Mouse (Mus musculus) MEL-GATA-1-ER (cell line): ENCODE data around the gene Sdhaf2.

Experiments used
- DNase-seq: peaks from one replicate; pipeline ENCODE4 v3.0.0-alpha.2; 2012; ENCODE audit warnings: low read depth; ENCODE audit errors: extremely low read depth

Sdhaf2 gene

DNA sequence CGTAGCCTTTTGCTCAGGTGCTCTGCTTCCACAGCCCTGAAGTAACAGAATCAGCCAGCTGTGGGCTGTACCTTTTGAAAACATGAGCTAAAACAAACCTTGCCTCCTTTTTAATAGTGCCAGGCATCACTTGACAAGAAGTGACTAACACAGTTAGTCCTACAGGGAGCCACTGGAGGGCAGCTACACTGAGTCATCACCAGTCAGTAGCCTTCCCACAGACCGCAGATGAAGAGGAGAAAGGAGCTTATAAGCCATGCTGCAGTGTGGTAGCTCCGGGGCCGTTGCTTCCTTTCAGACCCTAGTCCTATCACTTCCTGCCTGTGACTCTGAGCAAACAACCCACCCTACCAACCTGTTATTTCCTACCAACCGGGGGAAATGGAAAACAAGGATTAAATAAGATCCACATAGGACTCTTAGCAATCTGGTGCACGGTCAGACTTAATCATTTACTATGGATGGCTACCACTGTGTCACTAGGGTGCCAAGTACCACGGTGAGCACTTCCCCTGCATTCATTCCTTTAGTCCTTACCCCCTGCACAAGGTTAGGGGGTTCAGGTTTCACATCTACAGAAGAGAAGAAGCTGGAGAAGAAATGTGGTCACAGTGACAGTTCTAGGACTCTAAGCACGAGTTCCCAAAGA lies 28.3 kb downstream of the Sdhaf2 start:
- no peak for DNase-seq

DNA sequence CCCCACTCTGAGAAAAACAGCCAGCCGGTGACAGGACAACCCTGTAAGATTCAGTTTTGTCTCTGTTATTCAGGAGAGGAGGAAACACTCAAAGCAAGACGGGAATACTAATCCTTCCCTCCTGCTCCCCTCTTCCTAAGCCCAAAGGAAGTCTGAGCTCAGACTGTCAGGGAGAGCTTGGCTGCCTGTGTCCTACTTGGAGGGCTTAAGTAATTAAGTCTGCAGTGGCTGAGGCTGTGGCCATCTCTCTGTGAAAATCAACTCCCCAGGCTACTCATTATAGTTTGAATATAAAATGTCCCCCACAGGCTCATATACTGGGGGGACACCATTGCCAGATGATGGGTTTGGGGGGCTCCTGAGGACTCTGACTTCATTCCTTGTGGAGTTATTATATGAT lies 29.0 kb downstream of the Sdhaf2 start:
- no peak for DNase-seq

GRCm38 (mm10) chr19:10495670-10496069 lies 30.3 kb downstream of the Sdhaf2 start:
- DNase-seq = no peak

- DNase-seq = no peak
Observed at GRCm38 (mm10) chr19:10486264-10486738, 39.6 kb downstream of the Sdhaf2 start.

- no peak for DNase-seq
Observed at GRCm38 (mm10) chr19:10482703-10483102, 43.2 kb downstream of the Sdhaf2 start, which contains the start of gene Ppp1r32. Gene Ppp1r32 (minus strand): TSS chr19:10482928.

DNA sequence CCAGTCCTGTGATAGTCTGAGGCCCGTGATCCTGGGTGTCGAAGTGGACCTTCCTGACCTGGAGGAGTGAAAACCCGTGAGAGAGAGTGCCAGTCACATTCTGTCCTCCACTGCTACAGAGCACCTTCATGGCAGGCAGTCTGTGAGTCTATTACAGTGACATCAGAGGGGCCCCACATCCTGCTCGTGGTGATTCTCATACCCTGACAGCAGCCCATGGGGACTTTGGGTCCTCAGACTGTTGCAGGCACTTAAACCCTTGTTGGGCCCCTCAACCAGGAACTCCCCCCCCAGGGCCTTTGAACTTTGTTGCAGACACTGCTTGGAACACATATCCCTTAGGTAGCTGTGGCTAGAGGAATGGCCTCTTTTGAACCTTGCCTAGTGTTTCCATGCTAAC lies 46.4 kb downstream of the Sdhaf2 start:
- DNase-seq = no peak

- DNase-seq = no peak
Observed at GRCm38 (mm10) chr19:10473779-10474178, 52.2 kb downstream of the Sdhaf2 start.

GRCm38 (mm10) chr19:10472958-10473357 lies 53.0 kb downstream of the Sdhaf2 start:
- DNase-seq = no peak

GRCm38 (mm10) chr19:10469171-10469658 lies 56.7 kb downstream of the Sdhaf2 start:
- DNase-seq = no peak

DNA sequence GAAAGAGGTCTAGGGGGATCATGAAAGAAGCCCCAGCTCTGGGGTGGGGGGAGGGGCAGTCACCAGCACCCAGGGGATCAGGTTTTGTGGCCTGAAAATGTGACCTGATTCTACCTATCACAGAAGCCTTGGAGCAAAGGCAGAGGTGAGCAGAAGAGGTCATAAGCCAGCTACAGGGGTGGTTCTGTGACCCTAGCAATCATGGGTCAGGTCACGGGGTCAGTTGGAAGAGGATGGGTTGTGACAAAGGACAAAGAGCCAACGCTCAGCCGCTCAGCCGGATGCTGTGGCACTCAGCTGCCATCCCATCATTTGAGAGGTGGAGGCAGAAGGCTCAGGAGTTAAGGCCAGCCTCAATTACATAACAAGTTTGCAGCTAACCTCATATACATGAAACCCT lies 61.5 kb downstream of the Sdhaf2 start:
- no peak for DNase-seq

- DNase-seq = no peak
Observed at GRCm38 (mm10) chr19:10461584-10461983, 64.4 kb downstream of the Sdhaf2 start.

DNA sequence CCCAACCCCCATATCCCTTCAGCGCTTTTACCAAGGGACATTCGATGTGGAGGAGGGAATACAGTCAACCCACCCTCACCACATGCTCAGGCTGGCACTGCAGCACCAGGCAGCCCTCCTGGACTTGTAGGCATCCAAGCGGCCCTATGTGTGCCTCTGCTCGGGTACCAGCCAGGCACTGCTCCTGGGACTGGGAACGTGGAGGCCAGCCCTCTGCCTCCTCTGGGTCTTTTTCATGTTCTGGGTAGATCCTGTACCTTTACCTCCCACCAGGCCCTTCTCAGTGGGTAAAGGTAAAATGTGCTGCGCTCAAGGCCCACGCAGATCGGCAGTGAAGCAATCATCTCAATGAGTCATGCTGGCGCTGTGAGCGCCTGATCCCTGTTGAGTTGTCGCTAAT lies 66.0 kb downstream of the Sdhaf2 start:
- no peak for DNase-seq

DNA sequence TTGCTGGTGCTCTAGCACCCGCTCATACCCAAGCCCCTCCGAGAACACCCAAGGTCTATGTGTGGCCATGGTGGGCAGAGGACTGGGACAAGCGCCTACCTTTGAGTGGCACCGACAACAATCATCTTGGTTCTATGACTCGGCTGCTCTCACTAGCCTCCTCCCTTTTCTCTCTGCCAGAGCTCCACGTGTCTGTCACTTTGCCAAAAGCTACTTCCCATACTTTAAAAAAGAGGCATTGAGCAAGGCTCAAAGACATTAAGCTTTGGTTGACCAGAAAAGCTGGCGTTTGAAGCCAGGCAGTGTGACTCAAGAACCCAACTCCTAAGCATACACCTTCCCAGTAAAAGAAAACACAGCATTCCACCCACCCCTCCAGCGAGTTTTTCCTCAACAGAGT lies 67.8 kb downstream of the Sdhaf2 start:
- DNase-seq = no peak

DNA sequence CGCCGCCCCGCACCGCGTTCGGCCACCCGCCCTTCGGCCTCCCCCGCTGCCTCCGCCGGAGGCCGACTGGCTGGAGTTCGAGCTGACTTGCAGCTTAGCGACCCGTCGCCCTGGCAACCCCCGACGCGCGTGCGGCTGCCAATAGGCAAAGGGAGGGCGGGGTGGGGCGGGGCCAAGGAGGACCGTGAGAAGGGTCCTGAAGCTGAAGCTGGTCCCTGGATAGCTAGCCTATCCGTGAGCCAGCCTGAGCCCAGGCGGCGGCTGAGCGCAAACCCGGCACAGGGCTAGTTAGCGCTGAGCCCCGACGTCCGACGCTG lies 68.5 kb downstream of the Sdhaf2 start:
- DNase-seq = no peak

GRCm38 (mm10) chr19:10456752-10457483 lies 69.0 kb downstream of the Sdhaf2 start, which contains the start of gene Lrrc10b:
Gene Lrrc10b (minus strand): TSS chr19:10457473.
- DNase-seq = no peak

GRCm38 (mm10) chr19:10455437-10455806 lies 70.5 kb downstream of the Sdhaf2 start:
- DNase-seq = no peak

DNA sequence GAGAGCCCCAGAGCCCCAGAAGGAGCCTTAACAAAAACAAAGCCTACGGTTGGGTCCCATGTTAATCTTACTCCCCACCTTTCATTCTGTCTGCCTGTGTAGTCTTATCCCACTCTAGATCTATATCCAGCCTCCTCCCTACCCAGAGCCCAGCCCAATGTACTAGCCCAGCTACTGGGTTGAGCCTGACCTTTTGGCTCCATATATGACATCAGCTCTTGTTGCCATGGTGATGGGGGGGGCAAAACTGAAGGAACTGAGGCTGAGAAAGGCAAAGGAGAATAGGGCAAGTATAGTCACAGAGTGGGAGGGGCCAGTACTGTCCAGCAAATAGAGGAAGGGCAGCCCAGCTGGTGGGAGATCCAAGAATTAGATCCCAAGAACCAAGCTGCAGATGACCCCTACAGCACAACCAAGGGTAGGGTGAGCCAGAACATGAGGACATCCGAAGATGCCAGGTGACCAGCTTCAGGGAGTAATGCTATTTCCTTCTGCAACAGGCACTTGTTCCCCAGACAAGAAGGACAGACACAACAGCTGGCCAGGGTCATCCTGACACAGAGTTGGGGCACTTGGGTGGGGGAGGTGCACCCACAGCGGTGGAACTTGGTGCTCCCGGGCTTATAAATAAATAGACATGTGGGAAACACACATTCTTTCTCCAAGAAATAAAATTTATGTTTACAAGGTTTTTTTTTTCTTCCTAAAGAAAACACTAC lies 71.1 kb downstream of the Sdhaf2 start:
- no peak for DNase-seq
